Mouse (Mus musculus): ENCODE data around the gene Vmn1r148.
"Not testable (repeated sequence)": the region's sequence is repeated elsewhere in the genome, so short reads cannot be mapped to it uniquely, and the experiment has no call there.

- TF ChIP-seq CTCF (IDR thresholded peaks at IDR 0.05; ENCODE audit: control insufficient read depth, insufficient read depth, insufficient replicate concordance, low read depth, low read length); POLR2A (IDR thresholded peaks at IDR 0.05; ENCODE audit: control insufficient read depth, low read depth, low read length): not testable (repeated sequence)
These were observed 42.4 kb upstream of the Vmn1r148 start, which contains the start of gene Gm8660 for GRCm38 (mm10) chr7:22370939-22371338.
